Mouse (Mus musculus): ENCODE results near the gene Epsti1. TPM values are rescaled to one million over a fixed set of nuclear protein-coding genes. Genes with fewer than 3 reads are reported as not detected.

Epsti1 gene
- polyA plus RNA-seq, 1 experiment from 2014 or later = 1.3 TPM

- H3K4me1 ChIP-seq = peaks cover 8% of the 10 kb centered on the region; the same call in 1 of the 2 replicates
These were observed 19.2 kb downstream of the Epsti1 start for GRCm38 (mm10) chr14:77923076-77923865.

GRCm38 (mm10) chr14:77925414-77925813 is 21.4 kb downstream of the Epsti1 start:
- Histone ChIP-seq H3K9me3 (replicated peaks) (no peaks in the 10 kb centered on the region), H3K27me3 (no peaks in the 10 kb centered on the region), H3K4me1 (peaks cover 13% of the 10 kb centered on the region; the same call in 1 of the 2 replicates), H3K4me3 (replicated peaks) (no peak overlapping the region), H3K27ac (replicated peaks) (no peak overlapping the region), H3K4me2 (replicated peaks) (no peak overlapping the region), H3K36me3 (no peaks in the 10 kb centered on the region), H3K9ac (no peak overlapping the region)
- WGBS = 88% methylated on average over 10 of the region's 10 CpGs
- ATAC-seq (ENCODE audit: insufficient number of reproducible peaks, low FRiP score, low TSS enrichment, low read depth) = no peak

More at GRCm38 (mm10) chr14:77923076-77923865, 19.2 kb downstream of the Epsti1 start:
- 46% methylated on average over 6 of the region's 6 CpGs for WGBS
- H3K36me3 ChIP-seq = no peaks in the 10 kb centered on the region
- H3K9ac ChIP-seq = no peak overlapping the region
- H3K27ac ChIP-seq (replicated peaks) = 0 out of 2 replicates have a peak overlapping the region, but pooled peaks have one; percentile 44
- no peaks in the 10 kb centered on the region for H3K9me3 ChIP-seq (replicated peaks)
- H3K4me3 ChIP-seq (replicated peaks) = no peak overlapping the region
- H3K27me3 ChIP-seq = no peaks in the 10 kb centered on the region
- no peak overlapping the region for H3K4me2 ChIP-seq (replicated peaks)
- ATAC-seq (ENCODE audit: insufficient number of reproducible peaks, low FRiP score, low TSS enrichment, low read depth) = no peak

- Histone ChIP-seq H3K27me3 (no peaks in the 10 kb centered on the region), H3K36me3 (no peaks in the 10 kb centered on the region), H3K4me1 (peaks cover 13% of the 10 kb centered on the region; the same call in 1 of the 2 replicates), H3K9ac (no peak overlapping the region), H3K27ac (replicated peaks) (no peak overlapping the region), H3K4me3 (replicated peaks) (no peak overlapping the region), H3K9me3 (replicated peaks) (no peaks in the 10 kb centered on the region), H3K4me2 (replicated peaks) (no peak overlapping the region)
- WGBS = 31% methylated on average over 3 of the region's 3 CpGs
- ATAC-seq (ENCODE audit: insufficient number of reproducible peaks, low FRiP score, low TSS enrichment, low read depth) = no peak
These were observed 22.7 kb downstream of the Epsti1 start for GRCm38 (mm10) chr14:77926718-77927117.

- no peak overlapping the region for H3K4me3 ChIP-seq (replicated peaks)
- ATAC-seq (ENCODE audit: insufficient number of reproducible peaks, low FRiP score, low TSS enrichment, low read depth) = no peak; the same call in 1 of the 2 replicates
- H3K27me3 ChIP-seq = no peaks in the 10 kb centered on the region
- H3K36me3 ChIP-seq = no peaks in the 10 kb centered on the region
- no peak overlapping the region for H3K4me2 ChIP-seq (replicated peaks)
- WGBS = 35% methylated on average over 6 of the region's 6 CpGs
- no peak overlapping the region for H3K9ac ChIP-seq
- no peak overlapping the region for H3K27ac ChIP-seq (replicated peaks)
- H3K4me1 ChIP-seq = peaks cover 6% of the 10 kb centered on the region; the same call in 1 of the 2 replicates
- H3K9me3 ChIP-seq (replicated peaks) = no peaks in the 10 kb centered on the region
These were observed 24.0 kb downstream of the Epsti1 start for GRCm38 (mm10) chr14:77928021-77928420.

- Histone ChIP-seq H3K4me1 (0 out of 2 replicates have a peak, but pooled peaks cover 5% of the 10 kb centered on the region), H3K36me3 (no peaks in the 10 kb centered on the region), H3K9ac (no peak overlapping the region), H3K4me2 (replicated peaks) (no peak overlapping the region), H3K27me3 (no peaks in the 10 kb centered on the region), H3K4me3 (replicated peaks) (no peak overlapping the region), H3K27ac (replicated peaks) (no peak overlapping the region), H3K9me3 (replicated peaks) (no peaks in the 10 kb centered on the region)
- 78% methylated on average over 5 of the region's 5 CpGs for WGBS
- ATAC-seq (ENCODE audit: insufficient number of reproducible peaks, low FRiP score, low TSS enrichment, low read depth) = no peak
These were observed 24.6 kb downstream of the Epsti1 start for GRCm38 (mm10) chr14:77928653-77929052.

GRCm38 (mm10) chr14:77929139-77929678 is 25.2 kb downstream of the Epsti1 start:
- Histone ChIP-seq H3K9me3 (replicated peaks) (no peaks in the 10 kb centered on the region), H3K4me1 (0 out of 2 replicates have a peak, but pooled peaks cover 5% of the 10 kb centered on the region)

GRCm38 (mm10) chr14:77932150-77933047 is 28.4 kb downstream of the Epsti1 start:
- no peak overlapping the region for H3K4me2 ChIP-seq (replicated peaks)
- H3K9me3 ChIP-seq (replicated peaks) = no peaks in the 10 kb centered on the region
- H3K9ac ChIP-seq = no peak overlapping the region
- no peak overlapping the region for H3K4me3 ChIP-seq (replicated peaks)
- no peaks in the 10 kb centered on the region for H3K36me3 ChIP-seq
- ATAC-seq (ENCODE audit: insufficient number of reproducible peaks, low FRiP score, low TSS enrichment, low read depth) = 0 out of 2 replicates have a peak, but pooled peaks have one; percentile 47
- H3K27ac ChIP-seq (replicated peaks) = no peak overlapping the region
- H3K4me1 ChIP-seq = 0 out of 2 replicates have a peak, but pooled peaks cover 5% of the 10 kb centered on the region
- H3K27me3 ChIP-seq = no peaks in the 10 kb centered on the region
- 33% methylated on average over 12 of the region's 12 CpGs for WGBS

More at GRCm38 (mm10) chr14:77929139-77929678, 25.2 kb downstream of the Epsti1 start:
- 56% methylated on average over 2 of the region's 2 CpGs for WGBS
- Histone ChIP-seq H3K27ac (replicated peaks) (no peak overlapping the region), H3K4me3 (replicated peaks) (no peak overlapping the region), H3K27me3 (no peaks in the 10 kb centered on the region), H3K9ac (no peak overlapping the region), H3K36me3 (no peaks in the 10 kb centered on the region), H3K4me2 (replicated peaks) (no peak overlapping the region)
- no peak for ATAC-seq (ENCODE audit: insufficient number of reproducible peaks, low FRiP score, low TSS enrichment, low read depth)

GRCm38 (mm10) chr14:77933243-77933642 is 29.2 kb downstream of the Epsti1 start:
- Histone ChIP-seq H3K4me1 (0 out of 2 replicates have a peak, but pooled peaks cover 5% of the 10 kb centered on the region), H3K4me2 (replicated peaks) (no peak overlapping the region), H3K36me3 (no peaks in the 10 kb centered on the region), H3K27ac (replicated peaks) (no peak overlapping the region), H3K27me3 (no peaks in the 10 kb centered on the region), H3K4me3 (replicated peaks) (no peak overlapping the region), H3K9ac (no peak overlapping the region), H3K9me3 (replicated peaks) (no peaks in the 10 kb centered on the region)
- no peak for ATAC-seq (ENCODE audit: insufficient number of reproducible peaks, low FRiP score, low TSS enrichment, low read depth)
- WGBS = 68% methylated on average over 5 of the region's 5 CpGs

- Histone ChIP-seq H3K4me1 (no peaks in the 10 kb centered on the region), H3K9me3 (replicated peaks) (no peaks in the 10 kb centered on the region), H3K27ac (replicated peaks) (no peak overlapping the region), H3K36me3 (no peaks in the 10 kb centered on the region), H3K9ac (no peak overlapping the region), H3K4me2 (replicated peaks) (no peak overlapping the region), H3K4me3 (replicated peaks) (no peak overlapping the region), H3K27me3 (no peaks in the 10 kb centered on the region)
- 94% methylated on average over 3 of the region's 3 CpGs for WGBS
- ATAC-seq (ENCODE audit: insufficient number of reproducible peaks, low FRiP score, low TSS enrichment, low read depth) = no peak
These were observed 30.4 kb downstream of the Epsti1 start for GRCm38 (mm10) chr14:77934431-77934830.

GRCm38 (mm10) chr14:77941105-77941504 is 37.1 kb downstream of the Epsti1 start:
- Histone ChIP-seq H3K9me3 (replicated peaks) (no peaks in the 10 kb centered on the region), H3K27ac (replicated peaks) (no peak overlapping the region), H3K36me3 (no peaks in the 10 kb centered on the region), H3K9ac (no peak overlapping the region), H3K27me3 (no peaks in the 10 kb centered on the region), H3K4me3 (replicated peaks) (no peak overlapping the region), H3K4me1 (no peaks in the 10 kb centered on the region), H3K4me2 (replicated peaks) (no peak overlapping the region)
- WGBS = 93% methylated on average over 1 of the region's 1 CpGs
- no peak for ATAC-seq (ENCODE audit: insufficient number of reproducible peaks, low FRiP score, low TSS enrichment, low read depth)

- H3K9me3 ChIP-seq (replicated peaks) = no peaks in the 10 kb centered on the region
- no peak for ATAC-seq (ENCODE audit: insufficient number of reproducible peaks, low FRiP score, low TSS enrichment, low read depth)
- no peak overlapping the region for H3K4me3 ChIP-seq (replicated peaks)
- no peaks in the 10 kb centered on the region for H3K27me3 ChIP-seq
- H3K27ac ChIP-seq (replicated peaks) = no peak overlapping the region
- WGBS = 47% methylated on average over 9 of the region's 9 CpGs
- H3K9ac ChIP-seq = no peak overlapping the region
- no peaks in the 10 kb centered on the region for H3K4me1 ChIP-seq
- no peak overlapping the region for H3K4me2 ChIP-seq (replicated peaks)
- H3K36me3 ChIP-seq = no peaks in the 10 kb centered on the region
These were observed 38.2 kb downstream of the Epsti1 start for GRCm38 (mm10) chr14:77942235-77942634.
